Mouse (Mus musculus): Measurements from ENCODE around the gene Gm9602. TPM values are rescaled to one million over a fixed set of nuclear protein-coding genes. Genes with fewer than 3 reads are reported as not detected.
"Not testable (repeated sequence)": the region's sequence is repeated elsewhere in the genome, so short reads cannot be mapped to it uniquely, and the experiment has no call there.

The Gm9602 gene
- not detected in 2 replicates for polyA plus RNA-seq (2012; rRNA removed)
- polyA plus RNA-seq (2014; fragmentation: Nextera tagmentation; extraction: Ambion mirVana), result not detected in 2 replicates

DNA sequence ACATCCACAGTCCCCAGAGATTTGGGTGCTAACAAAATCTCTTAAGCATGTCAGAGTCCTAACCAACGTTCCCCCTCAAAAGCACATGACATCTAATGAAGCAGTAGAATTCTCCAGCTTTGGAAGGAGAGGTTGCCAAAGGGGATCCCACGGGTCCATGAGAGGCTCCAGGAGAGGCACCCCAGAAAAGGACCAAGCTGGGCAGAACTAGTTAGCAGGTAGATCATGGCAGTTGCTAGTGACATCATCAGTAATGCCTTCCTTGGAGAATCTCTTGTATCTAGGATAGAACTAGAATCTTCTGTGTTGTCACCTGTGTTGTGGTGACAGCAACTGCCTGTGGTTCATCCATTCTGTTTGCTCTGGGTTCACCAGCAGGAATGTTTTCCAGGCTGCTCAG, at the start of gene Gm9602:
Gene Gm9602 (plus strand): TSS at position 301 of the 400 bp plus-strand sequence.
- H3K4me2 ChIP-seq (ENCODE audit: low read depth); ATAC-seq (ENCODE audit: insufficient read depth); H3K27me3 ChIP-seq (ENCODE audit: control insufficient read depth, insufficient read depth, low read length); H3K9ac ChIP-seq (replicated peaks); H3K36me3 ChIP-seq (replicated peaks; ENCODE audit: control insufficient read depth, insufficient read depth, low read depth); H3K4me1 ChIP-seq (replicated peaks; ENCODE audit: control insufficient read depth in 2 of 2, insufficient read depth in 2 of 2, low read length in 1 of 2); H3K27ac ChIP-seq; H3K9me3 ChIP-seq (ENCODE audit: control insufficient read depth, low read length); DNase-seq (ENCODE audit: low read depth in 3 of 3, low spot score in 3 of 3); H3K4me3 ChIP-seq (ENCODE audit: insufficient read depth in 1 of 2, low read depth in 2 of 2, low read length in 2 of 2): not testable (repeated sequence)
- 17% methylated on average over 1 of the region's 2 CpGs for WGBS (ENCODE audit: insufficient replicate concordance)

DNA sequence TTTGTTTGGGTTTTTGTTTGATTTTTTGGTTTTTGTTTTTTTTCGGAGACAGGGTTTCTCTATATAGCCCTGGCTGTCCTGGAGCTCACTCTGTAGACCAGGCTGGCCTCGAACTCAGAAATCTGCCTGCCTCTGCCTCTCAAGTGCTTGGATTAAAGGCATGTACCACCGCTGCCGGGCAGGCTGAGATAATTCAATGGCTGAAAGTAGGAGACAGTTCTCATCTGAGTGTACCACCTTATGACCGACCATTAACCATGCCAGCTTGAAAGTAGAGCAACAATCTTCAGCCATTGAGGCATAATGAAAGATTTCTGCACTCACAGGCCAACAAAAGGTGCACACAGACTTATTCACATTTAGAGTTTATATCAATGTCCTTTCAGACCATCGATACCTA, 30.3 kb downstream of the Gm9602 start:
- not testable (repeated sequence) for H3K4me1 ChIP-seq (replicated peaks; ENCODE audit: control insufficient read depth in 2 of 2, insufficient read depth in 2 of 2, low read length in 1 of 2); H3K36me3 ChIP-seq (replicated peaks; ENCODE audit: control insufficient read depth, insufficient read depth, low read depth); H3K9ac ChIP-seq (replicated peaks); H3K27me3 ChIP-seq (ENCODE audit: control insufficient read depth, insufficient read depth, low read length); DNase-seq (ENCODE audit: low read depth in 3 of 3, low spot score in 3 of 3); H3K27ac ChIP-seq; ATAC-seq (ENCODE audit: insufficient read depth); H3K4me2 ChIP-seq (ENCODE audit: low read depth); H3K9me3 ChIP-seq (ENCODE audit: control insufficient read depth, low read length); H3K4me3 ChIP-seq (ENCODE audit: insufficient read depth in 1 of 2, low read depth in 2 of 2, low read length in 2 of 2)
- whole genome bisulfite sequencing (ENCODE audit: insufficient replicate concordance), result 52% methylated on average over 6 of the region's 6 CpGs

DNA sequence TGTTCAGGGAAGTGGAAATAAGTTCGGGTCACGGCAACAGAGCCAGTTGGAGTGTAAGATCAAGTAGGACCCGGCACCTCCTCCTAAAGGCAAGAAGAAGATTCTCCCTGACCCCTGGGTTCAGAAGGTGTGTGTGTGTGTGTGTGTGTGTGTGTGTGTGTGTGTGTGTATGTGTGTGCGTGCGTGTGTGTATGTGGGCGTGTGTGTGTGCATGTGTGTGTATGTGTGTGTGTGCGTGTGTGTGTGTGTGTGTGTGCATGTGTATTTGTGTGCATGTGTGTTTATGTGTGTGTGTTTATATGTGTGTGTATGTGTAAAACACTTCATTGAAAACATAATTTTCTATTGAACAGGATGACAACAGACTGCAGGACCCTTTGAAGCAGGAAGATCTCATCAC, 45.8 kb downstream of the Gm9602 start:
- H3K36me3 ChIP-seq (replicated peaks; ENCODE audit: control insufficient read depth, insufficient read depth, low read depth); H3K4me3 ChIP-seq (ENCODE audit: insufficient read depth in 1 of 2, low read depth in 2 of 2, low read length in 2 of 2); H3K27me3 ChIP-seq (ENCODE audit: control insufficient read depth, insufficient read depth, low read length); H3K4me1 ChIP-seq (replicated peaks; ENCODE audit: control insufficient read depth in 2 of 2, insufficient read depth in 2 of 2, low read length in 1 of 2); H3K27ac ChIP-seq; H3K4me2 ChIP-seq (ENCODE audit: low read depth); ATAC-seq (ENCODE audit: insufficient read depth); H3K9ac ChIP-seq (replicated peaks); H3K9me3 ChIP-seq (ENCODE audit: control insufficient read depth, low read length); DNase-seq (ENCODE audit: low read depth in 3 of 3, low spot score in 3 of 3): not testable (repeated sequence)
- 69% methylated on average over 4 of the region's 7 CpGs for whole genome bisulfite sequencing (ENCODE audit: insufficient replicate concordance)

Other genes with a start within 250 kb of the Gm9602 start
- gene Gm3047, start 220.9 kb upstream of the Gm9602 start, polyA plus RNA-seq (2012; rRNA removed), result not detected in 2 replicates
- not detected in 2 replicates for gene Gm3047, start 220.9 kb upstream of the Gm9602 start, polyA plus RNA-seq (2014; fragmentation: Nextera tagmentation; extraction: Ambion mirVana)
- gene Gm8159, start 144.0 kb upstream of the Gm9602 start, polyA plus RNA-seq (2012; rRNA removed), result not detected in 2 replicates
- gene Gm8159, start 144.0 kb upstream of the Gm9602 start, polyA plus RNA-seq (2014; fragmentation: Nextera tagmentation; extraction: Ambion mirVana), result not detected in 2 replicates
- gene Gm3239, start 112.1 kb upstream of the Gm9602 start, polyA plus RNA-seq (2012; rRNA removed), result not detected in 2 replicates
- 0.05 TPM in 1 of 2 replicates, not detected in the other for gene Gm3239, start 112.1 kb upstream of the Gm9602 start, polyA plus RNA-seq (2014; fragmentation: Nextera tagmentation; extraction: Ambion mirVana)
- gene Gm7876, start 67.1 kb upstream of the Gm9602 start, polyA plus RNA-seq (2012; rRNA removed), result not detected in 2 replicates
- not detected in 2 replicates for gene Gm7876, start 67.1 kb upstream of the Gm9602 start, polyA plus RNA-seq (2014; fragmentation: Nextera tagmentation; extraction: Ambion mirVana)
- not detected in 2 replicates for gene Gm3252, start 49.6 kb upstream of the Gm9602 start, polyA plus RNA-seq (2012; rRNA removed)
- gene Gm3252, start 49.6 kb upstream of the Gm9602 start, polyA plus RNA-seq (2014; fragmentation: Nextera tagmentation; extraction: Ambion mirVana), result not detected in 2 replicates
- gene Gm3269, start 61.8 kb downstream of the Gm9602 start, polyA plus RNA-seq (2012; rRNA removed), result not detected in 2 replicates
- gene Gm3269, start 61.8 kb downstream of the Gm9602 start, polyA plus RNA-seq (2014; fragmentation: Nextera tagmentation; extraction: Ambion mirVana), result not detected in 2 replicates
- not detected in 2 replicates for gene Gm3264, start 79.2 kb downstream of the Gm9602 start, polyA plus RNA-seq (2012; rRNA removed)
- gene Gm3264, start 79.2 kb downstream of the Gm9602 start, polyA plus RNA-seq (2014; fragmentation: Nextera tagmentation; extraction: Ambion mirVana), result not detected in 2 replicates
- not detected in 2 replicates for gene Gm3278, start 116.1 kb downstream of the Gm9602 start, polyA plus RNA-seq (2012; rRNA removed)
- not detected in 2 replicates for gene Gm3278, start 116.1 kb downstream of the Gm9602 start, polyA plus RNA-seq (2014; fragmentation: Nextera tagmentation; extraction: Ambion mirVana)
- gene Gm8297, start 207.6 kb downstream of the Gm9602 start, polyA plus RNA-seq (2012; rRNA removed), result not detected in 2 replicates
- gene Gm8297, start 207.6 kb downstream of the Gm9602 start, polyA plus RNA-seq (2014; fragmentation: Nextera tagmentation; extraction: Ambion mirVana), result not detected in 2 replicates
- gene Gm3298, start 239.6 kb downstream of the Gm9602 start, polyA plus RNA-seq (2012; rRNA removed), result not detected in 2 replicates
- gene Gm3298, start 239.6 kb downstream of the Gm9602 start, polyA plus RNA-seq (2014; fragmentation: Nextera tagmentation; extraction: Ambion mirVana), result not detected in 2 replicates

All from liver, embryonic 14.5 days (tissue).